Mouse (Mus musculus) stomach, postnatal 0 days (tissue): Measurements from ENCODE around the gene Fgfr2. TPM values are rescaled to one million over a fixed set of nuclear protein-coding genes. Genes with fewer than 3 reads are reported as not detected.

ENCODE experiments used
- ATAC-seq: fragments of 200-750 bp; cut with Nextera tagmentation; 2 replicates; pipeline ENCODE4 v1.8.0; 2017; ENCODE audit not compliant: low FRiP score, low TSS enrichment
- DNase-seq: peaks from one replicate; pipeline ENCODE4 v3.0.0-alpha.2; 2016; ENCODE audit warnings: low spot score
- H3K27ac ChIP-seq: fragments of 300-500 bp; sonication (generic); replicated peaks from 2 replicates; pipeline ENCODE4 v1.5.1; 2014; ENCODE audit warnings: mild to moderate bottlenecking, control low read depth
- H3K27me3 ChIP-seq: fragments of 300-500 bp; sonication (generic); 2 replicates; pipeline ENCODE4 v1.6.1; 2014; ENCODE audit warnings: low read length; ENCODE audit not compliant: control insufficient read depth, insufficient read depth
- H3K36me3 ChIP-seq: fragments of 300-500 bp; sonication (generic); 2 replicates; pipeline ENCODE4 v1.6.1; 2014; ENCODE audit warnings: low read length, mixed read lengths; ENCODE audit not compliant: control insufficient read depth, insufficient read depth
- H3K4me1 ChIP-seq: fragments of 300-500 bp; sonication (generic); replicated peaks from 2 replicates; pipeline ENCODE4 v1.6.1; 2014; ENCODE audit warnings: antibody characterized with exemption; ENCODE audit not compliant: control insufficient read depth, insufficient read depth
- H3K4me2 ChIP-seq: fragments of 300-500 bp; sonication (generic); replicated peaks from 2 replicates; pipeline ENCODE4 v1.6.1; 2014; ENCODE audit warnings: low read depth, mild to moderate bottlenecking, control low read depth, moderate library complexity
- H3K4me3 ChIP-seq: fragments of 300-500 bp; sonication (generic); 2 replicates; pipeline ENCODE4 v1.5.1; 2014; ENCODE audit warnings: low read depth, low read length, control low read depth
- H3K9ac ChIP-seq: fragments of 300-500 bp; sonication (generic); 2 replicates; pipeline ENCODE4 v1.6.1; 2014; ENCODE audit warnings: mild to moderate bottlenecking, low read length, control low read depth, mixed read lengths
- H3K9me3 ChIP-seq: fragments of 300-500 bp; sonication (generic); 2 replicates; pipeline ENCODE4 v1.6.1; 2016; ENCODE audit warnings: low read length; ENCODE audit not compliant: control insufficient read depth
- CTCF ChIP-seq: IDR thresholded peaks from 2 replicates; pipeline ENCODE4 v1.5.1; 2016; ENCODE audit warnings: antibody characterized with exemption, low read depth, mild to moderate bottlenecking, moderate library complexity
- EP300 ChIP-seq: optimal IDR thresholded peaks from 2 replicates; pipeline ENCODE3; 2016; ENCODE audit warnings: antibody characterized with exemption
- WGBS: fragments of 180-500 bp; shearing (Covaris S2); extraction: QIAGEN DNeasy Blood & Tissue Kit; methylation state at CpG from one replicate; pipeline ENCODE4 v1.1.7; 2014; 5-methylcytosine and 5-hydroxymethylcytosine counted together
- polyA plus RNA-seq: library from polyadenylated mRNA; unstranded; fragments of >200 nt; fragmentation: Nextera tagmentation; extraction: Ambion mirVana; gene quantifications from 2 replicates; pipeline ENCODE4 v1.2.1, GENCODE M21; 2015

The Fgfr2 gene
- polyA plus RNA-seq, 1 experiment from 2014 or later, result 60.8 TPM

DNA sequence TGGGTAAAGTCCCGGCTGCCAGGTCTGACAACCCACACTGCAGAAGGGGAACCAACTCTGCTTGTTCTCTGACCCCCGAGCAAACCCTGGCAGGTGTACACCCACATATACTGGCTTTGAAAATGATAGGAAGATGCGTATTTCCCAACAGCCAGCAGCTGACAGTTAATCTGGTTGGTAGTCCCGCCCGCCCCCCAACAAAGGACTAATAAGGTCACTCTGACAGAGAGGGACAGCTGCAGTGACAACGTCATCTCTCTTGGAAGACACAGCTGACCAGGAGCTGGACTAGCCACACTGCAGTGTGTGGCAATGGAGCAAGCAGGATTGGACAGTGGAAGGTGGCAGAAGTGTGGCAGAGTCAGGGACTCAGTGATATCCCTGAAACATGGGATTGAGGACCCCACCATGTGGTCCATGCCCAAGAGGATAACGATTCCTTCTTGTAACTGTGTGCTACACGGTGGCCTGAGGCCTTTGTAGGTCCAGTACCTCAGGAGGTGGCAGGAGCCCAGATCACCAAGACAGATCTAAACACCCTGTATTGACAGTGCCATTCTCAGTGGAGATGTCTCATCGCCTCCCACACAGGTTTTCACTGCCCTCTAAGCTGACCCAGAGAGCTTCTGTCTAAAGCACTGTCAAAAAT lies 130.1 kb downstream of the Fgfr2 start:
- Histone ChIP-seq H3K9me3 (no peaks in the 10 kb centered on the region), H3K4me2 (no peak overlapping the region), H3K27ac (no peak overlapping the region), H3K4me3 (no peak overlapping the region), H3K27me3 (no peaks in the 10 kb centered on the region), H3K4me1 (no peaks in the 10 kb centered on the region), H3K36me3 (peaks cover 50% of the 10 kb centered on the region), H3K9ac (no peak overlapping the region)
- WGBS, result 89% methylated on average over 9 of the region's 9 CpGs
- no peak for ATAC-seq
- DNase-seq, result no peak
- no peak for TF ChIP-seq EP300
- TF ChIP-seq CTCF, result no peak

- ATAC-seq, result no peak
Observed at GRCm38 (mm10) chr7:132991240-132991900, 131.8 kb downstream of the Fgfr2 start.

DNA sequence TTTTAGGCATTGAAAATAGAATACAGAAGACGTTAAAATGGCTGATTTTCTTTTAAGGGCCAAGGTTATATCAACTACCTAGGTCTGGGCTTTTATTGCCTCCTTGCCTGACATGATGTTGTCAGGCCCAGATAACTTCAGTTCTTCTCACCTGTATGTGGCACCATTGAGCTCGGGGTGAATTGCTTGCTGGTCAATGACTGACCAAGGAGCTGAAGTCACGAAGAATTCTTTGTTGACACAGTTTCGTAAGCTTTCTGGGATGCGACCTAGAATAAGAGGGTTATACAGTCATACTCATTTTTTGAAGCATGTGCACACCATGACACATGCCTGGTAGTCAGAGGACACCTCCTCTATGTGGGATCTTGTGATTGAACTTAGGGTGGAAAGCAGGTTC lies 133.3 kb downstream of the Fgfr2 start:
- WGBS, result 76% methylated on average over 5 of the region's 5 CpGs

More at GRCm38 (mm10) chr7:132991240-132991900, 131.8 kb downstream of the Fgfr2 start:
- no peak overlapping the region for H3K4me3 ChIP-seq
- H3K9me3 ChIP-seq, result no peaks in the 10 kb centered on the region
- no peak overlapping the region for H3K27ac ChIP-seq
- H3K4me2 ChIP-seq, result no peak overlapping the region
- no peaks in the 10 kb centered on the region for H3K4me1 ChIP-seq
- TF ChIP-seq EP300 (no peak), CTCF (no peak)
- H3K9ac ChIP-seq, result no peak overlapping the region
- H3K36me3 ChIP-seq, result peaks cover 42% of the 10 kb centered on the region
- 90% methylated on average over 14 of the region's 14 CpGs for WGBS
- no peaks in the 10 kb centered on the region for H3K27me3 ChIP-seq
- DNase-seq, result no peak

DNA sequence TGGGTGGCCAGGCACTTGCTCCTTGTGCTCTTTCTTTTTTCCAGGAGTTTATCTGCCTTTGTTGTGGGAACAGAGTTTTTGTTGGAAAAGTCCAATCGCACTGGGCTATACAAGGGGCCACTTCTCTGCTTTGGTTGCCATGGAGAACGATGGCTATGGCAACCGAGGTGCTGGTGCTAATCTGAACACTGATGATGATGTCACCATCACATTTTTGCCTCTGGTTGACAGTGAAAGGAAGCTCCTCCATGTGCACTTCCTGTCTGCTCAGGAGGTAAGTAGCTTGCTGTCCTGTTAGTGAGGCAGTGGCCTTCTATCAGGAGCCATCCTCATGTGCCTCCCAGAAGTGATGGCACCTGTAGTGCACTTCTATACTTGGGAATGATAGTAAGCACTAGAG lies 140.5 kb downstream of the Fgfr2 start:
- Histone ChIP-seq H3K9me3 (no peaks in the 10 kb centered on the region), H3K27ac (no peak overlapping the region), H3K9ac (no peak overlapping the region), H3K4me3 (no peak overlapping the region), H3K36me3 (peaks cover 9% of the 10 kb centered on the region; the same call in 1 of the 2 replicates), H3K4me2 (no peak overlapping the region), H3K27me3 (no peaks in the 10 kb centered on the region), H3K4me1 (no peaks in the 10 kb centered on the region)
- 75% methylated on average over 3 of the region's 3 CpGs for WGBS
- ATAC-seq (no peak), DNase-seq (no peak)
- TF ChIP-seq EP300, result no peak
- TF ChIP-seq CTCF, result no peak

More for the DNA sequence above, 133.3 kb downstream of the Fgfr2 start:
- peaks cover 30% of the 10 kb centered on the region for H3K36me3 ChIP-seq
- no peak overlapping the region for H3K27ac ChIP-seq
- DNase-seq (no peak), ATAC-seq (no peak)
- no peaks in the 10 kb centered on the region for H3K27me3 ChIP-seq
- no peak overlapping the region for H3K4me2 ChIP-seq
- no peak overlapping the region for H3K9ac ChIP-seq
- H3K9me3 ChIP-seq, result no peaks in the 10 kb centered on the region
- TF ChIP-seq EP300 (no peak), CTCF (peak; percentile 21; the same call in 1 of the 2 replicates)
- H3K4me1 ChIP-seq, result no peaks in the 10 kb centered on the region
- H3K4me3 ChIP-seq, result no peak overlapping the region

- Histone ChIP-seq H3K4me1 (no peaks in the 10 kb centered on the region), H3K27me3 (no peaks in the 10 kb centered on the region), H3K4me3 (no peak overlapping the region), H3K36me3 (0 out of 2 replicates have a peak, but pooled peaks cover 6% of the 10 kb centered on the region), H3K4me2 (no peak overlapping the region), H3K9me3 (no peaks in the 10 kb centered on the region), H3K27ac (no peak overlapping the region), H3K9ac (no peak overlapping the region)
- ATAC-seq (no peak), DNase-seq (no peak)
- WGBS, result 89% methylated on average over 2 of the region's 2 CpGs
- no peak for TF ChIP-seq CTCF
- TF ChIP-seq EP300, result no peak
Observed at GRCm38 (mm10) chr7:132977981-132978380, 145.2 kb downstream of the Fgfr2 start.

DNA sequence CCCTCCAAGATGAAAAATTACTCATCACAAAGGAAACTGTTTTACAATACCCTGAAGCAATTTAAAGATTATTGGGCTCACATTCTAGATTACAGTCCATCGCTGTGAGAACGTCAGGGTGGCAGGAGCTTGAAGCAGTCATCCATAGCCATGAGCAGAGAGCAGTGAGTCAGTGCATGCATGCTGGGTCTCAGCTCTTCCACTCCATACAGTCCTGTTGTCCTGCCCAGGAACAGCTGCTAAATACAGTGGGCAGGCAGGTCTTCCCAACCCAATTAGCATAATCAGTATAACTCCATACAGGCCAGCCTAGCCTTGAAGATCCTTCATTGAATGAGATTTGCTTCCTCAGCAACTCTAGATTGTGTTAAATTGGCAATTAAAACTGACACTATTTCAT lies 147.1 kb downstream of the Fgfr2 start:
- Histone ChIP-seq H3K4me2 (no peak overlapping the region), H3K4me3 (no peak overlapping the region), H3K9me3 (no peaks in the 10 kb centered on the region), H3K27me3 (no peaks in the 10 kb centered on the region), H3K4me1 (no peaks in the 10 kb centered on the region), H3K9ac (no peak overlapping the region), H3K27ac (no peak overlapping the region), H3K36me3 (0 out of 2 replicates have a peak, but pooled peaks cover 2% of the 10 kb centered on the region)
- no peak for ATAC-seq
- DNase-seq, result no peak
- TF ChIP-seq EP300 (no peak), CTCF (no peak)
- WGBS, result 85% methylated on average over 2 of the region's 2 CpGs
